29 mouse cellular contexts compared by ENCODE assay signal in the genomic region with DNA sequence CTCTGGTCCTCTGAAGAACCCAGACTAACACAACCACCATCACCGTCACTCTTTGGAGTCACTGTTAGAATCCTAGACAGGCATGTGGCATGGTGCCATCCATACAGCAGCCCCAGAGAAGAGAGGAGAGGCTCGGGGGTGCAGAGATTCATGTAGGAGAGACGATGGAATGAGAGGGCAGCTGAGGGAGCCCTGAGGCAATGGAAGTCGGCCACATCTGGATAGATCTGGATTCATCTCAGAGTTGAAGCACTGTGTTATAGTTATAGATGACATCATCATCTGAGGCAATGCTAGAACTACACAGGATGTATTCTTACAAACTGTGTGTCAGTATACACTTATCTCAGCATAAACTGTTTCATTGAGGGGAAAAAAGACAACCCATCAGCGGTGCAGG. TPM values are rescaled to one million over a fixed set of nuclear protein-coding genes. Genes with fewer than 3 reads are reported as not detected.
DNase-seq lines count a peak whose midpoint lies in the region; ATAC-seq and TF ChIP-seq lines count a peak whose summit lies in the region.
"Had no signal": no experiment of that assay in that cellular context is flagged by ENCODE, and none has a peak within 500 bp of the region (broad histone marks: within the 10 kb centered on the region; RNA-seq: fewer than 3 reads in every experiment).

No protein-coding gene starts in this region.

- H3K4me2 ChIP-seq in forebrain, embryonic 14.5 days (ENCODE audit: low read length) = no peak overlapping the region
- no peak overlapping the region for H3K4me2 ChIP-seq in forebrain, postnatal 0 days (ENCODE audit: low read depth)
- H3K4me2 ChIP-seq in lung, embryonic 14.5 days = no peak overlapping the region
- H3K4me2 ChIP-seq in midbrain, postnatal 0 days (ENCODE audit: low read depth, low read length, poor library complexity, severe bottlenecking) = no peak overlapping the region
- no peak overlapping the region for H3K4me2 ChIP-seq in midbrain, embryonic 14.5 days (ENCODE audit: low read length)
- H3K4me2 ChIP-seq in intestine, embryonic 15.5 days (replicated peaks) = no peak overlapping the region
- H3K4me2 ChIP-seq: embryonic facial prominence, embryonic 12.5 days; forebrain, embryonic 13.5 days; heart, embryonic 13.5 days; hindbrain, embryonic 12.5 days; hindbrain, embryonic 15.5 days had no signal

- no peak for DNase-seq in forebrain, embryonic 14.5 days (ENCODE audit: low spot score)
- DNase-seq in forebrain, postnatal 0 days = no peak
- DNase-seq in lung, embryonic 14.5 days = no peak
- DNase-seq in lung, postnatal 10 days = no peak
- no peak for DNase-seq in midbrain, postnatal 0 days (ENCODE audit: low spot score)
- DNase-seq in midbrain, embryonic 14.5 days = no peak
- DNase-seq: adrenal gland, postnatal 10 days; adrenal gland, postnatal 36 days; cerebellum, adult 18-20 months; cerebellum, adult 9-10 months; cerebellum, postnatal 14 days; gastrocnemius, postnatal 10 days; gastrocnemius, postnatal 36 days; heart, adult 2 months; heart, postnatal 14 days; heart, postnatal 4 days had no signal

- H3K4me3 ChIP-seq in forebrain, embryonic 14.5 days (ENCODE audit: low read depth, low read length) = no peak overlapping the region
- H3K4me3 ChIP-seq in forebrain, postnatal 0 days (ENCODE audit: low read depth, low read length) = no peak overlapping the region
- H3K4me3 ChIP-seq in lung, embryonic 14.5 days (ENCODE audit: low read depth, low read length) = no peak overlapping the region
- H3K4me3 ChIP-seq in midbrain, postnatal 0 days (ENCODE audit: low read depth, low read length) = no peak overlapping the region
- no peak overlapping the region for H3K4me3 ChIP-seq in midbrain, embryonic 14.5 days (replicated peaks; ENCODE audit: low read depth, low read length)
- H3K4me3 ChIP-seq in intestine, embryonic 15.5 days (replicated peaks) = no peak overlapping the region
- H3K4me3 ChIP-seq: embryonic facial prominence, embryonic 12.5 days; erythroblast, embryonic 14.5 days; forebrain, embryonic 13.5 days; heart, adult 2 months; heart, embryonic 10.5 days; heart, embryonic 13.5 days; hindbrain, embryonic 12.5 days; hindbrain, embryonic 15.5 days had no signal

- WGBS in forebrain, embryonic 14.5 days = 51% methylated on average over 5 of the region's 5 CpGs
- 50% methylated on average over 5 of the region's 5 CpGs for WGBS in forebrain, postnatal 0 days
- WGBS in lung, embryonic 14.5 days = 44% methylated on average over 5 of the region's 5 CpGs
- 79% methylated on average over 5 of the region's 5 CpGs for WGBS in midbrain, postnatal 0 days
- 82% methylated on average over 5 of the region's 5 CpGs for WGBS in midbrain, embryonic 14.5 days
- WGBS in intestine, embryonic 15.5 days = 57% methylated on average over 5 of the region's 5 CpGs

- peaks cover 14% of the 10 kb centered on the region; the same call in 1 of the 2 replicates for H3K4me1 ChIP-seq in forebrain, embryonic 14.5 days (ENCODE audit: control insufficient read depth, insufficient read depth, low read length)
- no peaks in the 10 kb centered on the region for H3K4me1 ChIP-seq in forebrain, postnatal 0 days (ENCODE audit: insufficient read depth)
- H3K4me1 ChIP-seq in lung, embryonic 14.5 days (ENCODE audit: insufficient read depth) = no peaks in the 10 kb centered on the region
- no peaks in the 10 kb centered on the region for H3K4me1 ChIP-seq in midbrain, postnatal 0 days (ENCODE audit: insufficient read depth, low read length)
- H3K4me1 ChIP-seq in midbrain, embryonic 14.5 days (ENCODE audit: control insufficient read depth, insufficient read depth, low read length) = 0 out of 2 replicates have a peak, but pooled peaks cover 6% of the 10 kb centered on the region
- no peaks in the 10 kb centered on the region for H3K4me1 ChIP-seq in intestine, embryonic 15.5 days (replicated peaks)
- H3K4me1 ChIP-seq: embryonic facial prominence, embryonic 12.5 days; heart, embryonic 10.5 days; heart, embryonic 13.5 days had no signal

- no peaks in the 10 kb centered on the region for H3K27me3 ChIP-seq in forebrain, embryonic 14.5 days (replicated peaks; ENCODE audit: control insufficient read depth, insufficient read depth, low read length)
- H3K27me3 ChIP-seq in forebrain, postnatal 0 days (ENCODE audit: insufficient read depth, low read length) = no peaks in the 10 kb centered on the region
- no peaks in the 10 kb centered on the region for H3K27me3 ChIP-seq in lung, embryonic 14.5 days (ENCODE audit: insufficient read depth, low read length)
- H3K27me3 ChIP-seq in midbrain, postnatal 0 days (ENCODE audit: insufficient read depth, low read length) = no peaks in the 10 kb centered on the region
- H3K27me3 ChIP-seq in midbrain, embryonic 14.5 days (ENCODE audit: control insufficient read depth, insufficient read depth, low read length) = no peaks in the 10 kb centered on the region
- no peaks in the 10 kb centered on the region for H3K27me3 ChIP-seq in intestine, embryonic 15.5 days (replicated peaks)
- H3K27me3 ChIP-seq: embryonic facial prominence, embryonic 12.5 days; forebrain, embryonic 13.5 days; heart, embryonic 13.5 days; hindbrain, embryonic 12.5 days; hindbrain, embryonic 15.5 days had no signal

- H3K27ac ChIP-seq in forebrain, embryonic 14.5 days (ENCODE audit: low read depth, low read length) = no peak overlapping the region
- no peak overlapping the region for H3K27ac ChIP-seq in forebrain, postnatal 0 days (ENCODE audit: low read depth, low read length)
- H3K27ac ChIP-seq in lung, embryonic 14.5 days (ENCODE audit: low read depth) = no peak overlapping the region
- H3K27ac ChIP-seq in midbrain, postnatal 0 days (ENCODE audit: low read depth, low read length) = no peak overlapping the region
- no peak overlapping the region for H3K27ac ChIP-seq in midbrain, embryonic 14.5 days (replicated peaks; ENCODE audit: low read depth, low read length)
- no peak overlapping the region for H3K27ac ChIP-seq in intestine, embryonic 15.5 days
- H3K27ac ChIP-seq: embryonic facial prominence, embryonic 12.5 days; forebrain, embryonic 13.5 days; heart, adult 2 months; heart, embryonic 10.5 days; heart, embryonic 13.5 days; hindbrain, embryonic 12.5 days; hindbrain, embryonic 15.5 days had no signal

- H3K9ac ChIP-seq in forebrain, embryonic 14.5 days (ENCODE audit: low read length) = no peak overlapping the region
- H3K9ac ChIP-seq in forebrain, postnatal 0 days = no peak overlapping the region
- no peak overlapping the region for H3K9ac ChIP-seq in lung, embryonic 14.5 days
- no peak overlapping the region for H3K9ac ChIP-seq in midbrain, postnatal 0 days (replicated peaks; ENCODE audit: low read length, poor library complexity, severe bottlenecking)
- no peak overlapping the region for H3K9ac ChIP-seq in midbrain, embryonic 14.5 days (replicated peaks; ENCODE audit: low read length)
- H3K9ac ChIP-seq in intestine, embryonic 15.5 days = no peak overlapping the region
- H3K9ac ChIP-seq: embryonic facial prominence, embryonic 12.5 days; forebrain, embryonic 13.5 days; heart, embryonic 13.5 days; hindbrain, embryonic 12.5 days; hindbrain, embryonic 15.5 days had no signal

- no peak for TF ChIP-seq CTCF in forebrain, postnatal 0 days (IDR thresholded peaks at IDR 0.05; ENCODE audit: low read depth)
- TF ChIP-seq CTCF in lung, embryonic 14.5 days (IDR thresholded peaks at IDR 0.05; ENCODE audit: low read depth) = no peak
- TF ChIP-seq CTCF in midbrain, postnatal 0 days (IDR thresholded peaks at IDR 0.05) = no peak

- ATAC-seq in forebrain, embryonic 14.5 days = peak; percentile 29; the same call in 1 of the 2 replicates
- no peak; the same call in 1 of the 2 replicates for ATAC-seq in forebrain, postnatal 0 days
- ATAC-seq in lung, embryonic 14.5 days (ENCODE audit: insufficient read depth) = peak; percentile 38; the same call in 1 of the 2 replicates
- ATAC-seq in midbrain, postnatal 0 days (ENCODE audit: low FRiP score) = 0 out of 2 replicates have a peak, but pooled peaks have one; percentile 42
- no peak for ATAC-seq in midbrain, embryonic 14.5 days (ENCODE audit: low FRiP score, low TSS enrichment)
- ATAC-seq in intestine, embryonic 15.5 days = no peak
- ATAC-seq: activated CD4-positive, CD25-positive, alpha-beta regulatory T cell, adult 4 months; CD4-positive, CD25-positive, alpha-beta regulatory T cell, adult 4 months; forebrain, embryonic 13.5 days; intestine, embryonic 16.5 days had no signal

- no peaks in the 10 kb centered on the region for H3K36me3 ChIP-seq in forebrain, embryonic 14.5 days (ENCODE audit: control insufficient read depth, insufficient read depth, low read length)
- H3K36me3 ChIP-seq in forebrain, postnatal 0 days (ENCODE audit: insufficient read depth) = no peaks in the 10 kb centered on the region
- H3K36me3 ChIP-seq in lung, embryonic 14.5 days (ENCODE audit: insufficient read depth) = no peaks in the 10 kb centered on the region
- no peaks in the 10 kb centered on the region for H3K36me3 ChIP-seq in midbrain, postnatal 0 days (ENCODE audit: insufficient read depth, low read length)
- H3K36me3 ChIP-seq in midbrain, embryonic 14.5 days (ENCODE audit: control insufficient read depth, insufficient read depth, low read length) = no peaks in the 10 kb centered on the region
- H3K36me3 ChIP-seq in intestine, embryonic 15.5 days = no peaks in the 10 kb centered on the region
- H3K36me3 ChIP-seq: embryonic facial prominence, embryonic 12.5 days; heart, embryonic 10.5 days; heart, embryonic 13.5 days; hindbrain, embryonic 12.5 days; hindbrain, embryonic 15.5 days had no signal

- no peaks in the 10 kb centered on the region for H3K9me3 ChIP-seq in forebrain, embryonic 14.5 days (replicated peaks; ENCODE audit: control insufficient read depth, low read length)
- no peaks in the 10 kb centered on the region for H3K9me3 ChIP-seq in forebrain, postnatal 0 days (ENCODE audit: low read length)
- no peaks in the 10 kb centered on the region for H3K9me3 ChIP-seq in lung, embryonic 14.5 days (ENCODE audit: low read depth, low read length)
- H3K9me3 ChIP-seq in midbrain, postnatal 0 days (ENCODE audit: low read length) = no peaks in the 10 kb centered on the region
- no peaks in the 10 kb centered on the region for H3K9me3 ChIP-seq in midbrain, embryonic 14.5 days (ENCODE audit: control insufficient read depth, low read length)
- no peaks in the 10 kb centered on the region for H3K9me3 ChIP-seq in intestine, embryonic 15.5 days
- H3K9me3 ChIP-seq: embryonic facial prominence, embryonic 12.5 days; forebrain, embryonic 13.5 days; heart, embryonic 10.5 days; heart, embryonic 13.5 days; hindbrain, embryonic 12.5 days; hindbrain, embryonic 15.5 days had no signal

RNA-seq across cellular contexts. Expression of gene Gpr176, which starts 54.0 kb away (rescaled TPM):
- polyA plus RNA-seq in forebrain, embryonic 14.5 days (2014; fragmentation: Nextera tagmentation; extraction: Ambion mirVana) = 2.8 and 3.0 TPM in 2 replicates
- 8.8 and 11.0 TPM in 2 replicates for total RNA-seq in forebrain, postnatal 0 days (2014; rRNA removed)
- 6.3 and 8.3 TPM in 2 replicates for polyA plus RNA-seq in forebrain, postnatal 0 days (2015; fragmentation: Nextera tagmentation; extraction: Ambion mirVana)
- 0.26 TPM in 1 of 2 replicates, not detected in the other for polyA plus RNA-seq in lung, embryonic 14.5 days (2014; fragmentation: Nextera tagmentation; extraction: Ambion mirVana)
- 13.1 and 15.1 TPM in 2 replicates for total RNA-seq in midbrain, postnatal 0 days (2014; rRNA removed)
- polyA plus RNA-seq in midbrain, postnatal 0 days (2015; fragmentation: Nextera tagmentation; extraction: Ambion mirVana) = 9.0 and 9.3 TPM in 2 replicates
- polyA plus RNA-seq in midbrain, embryonic 14.5 days (2014; fragmentation: Nextera tagmentation; extraction: Ambion mirVana) = 4.1 and 4.7 TPM in 2 replicates
- 0.39 and 0.44 TPM in 2 replicates for polyA plus RNA-seq in intestine, embryonic 15.5 days (2015; fragmentation: Nextera tagmentation; extraction: Ambion mirVana)
- total RNA-seq: gastrocnemius, postnatal 36 days; granulocyte monocyte progenitor cell, adult 5-6 weeks; MEL had no signal
- polyA plus RNA-seq: erythroblast, embryonic 14.5 days had no signal

Comparison
In these comparisons a context has a peak if more than half of its experiments do, and no peak if none do; other contexts are left out.
1. ATAC-seq: peak in forebrain, embryonic 14.5 days (single experiment), lung, embryonic 14.5 days (single experiment) and midbrain, postnatal 0 days (single experiment); none in forebrain, postnatal 0 days (single experiment), midbrain, embryonic 14.5 days (single experiment) and intestine, embryonic 15.5 days (single experiment).